In the genomic region with DNA sequence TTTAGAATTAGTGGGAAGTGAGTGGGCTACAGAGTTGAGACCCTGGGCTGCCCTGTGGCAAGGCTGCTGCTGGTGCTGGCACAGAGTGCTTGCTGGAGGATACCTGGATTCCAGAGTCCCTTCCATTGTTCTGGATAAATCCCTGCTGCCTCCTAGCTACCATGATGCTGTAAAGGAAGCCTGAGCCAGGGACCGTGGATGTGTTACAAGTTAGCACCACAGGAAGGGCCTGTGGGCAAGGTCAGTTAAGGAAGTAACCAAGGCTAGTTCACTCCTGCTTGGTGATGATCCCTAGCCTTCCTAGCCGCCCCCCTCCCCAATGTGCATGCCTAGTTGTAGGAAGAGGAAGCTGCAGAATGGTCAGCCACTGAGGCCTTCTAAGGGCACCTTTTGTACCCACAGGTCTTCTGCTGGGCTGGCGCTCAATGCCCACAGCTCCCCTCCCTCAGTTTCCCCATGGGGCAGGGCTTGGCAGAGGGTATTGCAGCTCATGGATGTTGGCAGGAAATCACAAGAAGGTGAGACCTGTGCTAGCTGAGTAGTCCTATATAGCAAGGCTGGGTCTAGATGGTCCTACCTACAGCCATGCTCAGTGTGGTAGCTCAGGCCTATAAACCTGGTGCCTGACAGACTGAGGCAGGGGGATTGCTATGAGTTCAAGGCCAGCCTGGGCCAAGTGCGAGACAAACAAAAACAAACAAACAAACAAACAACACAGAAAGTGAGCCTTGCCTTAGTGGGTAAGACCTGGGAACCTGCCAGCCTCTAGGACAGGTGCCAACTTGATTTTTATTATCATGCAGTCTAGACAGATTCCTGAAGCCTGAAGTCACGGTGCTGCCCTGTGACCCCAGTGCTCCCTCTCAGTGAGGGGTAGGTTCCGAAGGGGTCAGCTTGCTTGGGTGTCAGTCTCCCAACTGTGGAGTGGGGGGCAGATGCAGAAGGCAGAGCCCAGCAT, we compare ENCODE assay signal across 9 mouse cellular contexts. TPM values are rescaled to one million over a fixed set of nuclear protein-coding genes. Genes with fewer than 3 reads are reported as not detected.
A peak's percentile ranks its signal among the peaks of the same experiment; 100 is the strongest.
DNase-seq lines count a peak whose midpoint lies in the region; ATAC-seq and TF ChIP-seq lines count a peak whose summit lies in the region.
"Had no signal": no experiment of that assay in that cellular context is flagged by ENCODE, and none has a peak within 500 bp of the region (broad histone marks: within the 10 kb centered on the region; RNA-seq: fewer than 3 reads in every experiment).

No protein-coding gene starts in this region.

- peaks cover 78% of the 10 kb centered on the region for H3K4me1 ChIP-seq in kidney, embryonic 15.5 days
- H3K4me1 ChIP-seq in stomach, postnatal 0 days (replicated peaks; ENCODE audit: control insufficient read depth, insufficient read depth) = peaks cover 2% of the 10 kb centered on the region; the same call in 1 of the 2 replicates

- peak; percentile 17; the same call in 1 of the 2 replicates for TF ChIP-seq CTCF in stomach, postnatal 0 days (IDR thresholded peaks at IDR 0.05; ENCODE audit: low read depth)

- no peak overlapping the region for H3K4me3 ChIP-seq in kidney, embryonic 15.5 days (replicated peaks)
- H3K4me3 ChIP-seq in stomach, postnatal 0 days (ENCODE audit: low read depth, low read length) = no peak overlapping the region

- H3K9ac ChIP-seq in kidney, embryonic 15.5 days = no peak overlapping the region
- H3K9ac ChIP-seq in stomach, postnatal 0 days (ENCODE audit: low read length) = no peak overlapping the region; the same call in 1 of the 2 replicates

- no peak for ATAC-seq in kidney, embryonic 15.5 days (replicated peaks; ENCODE audit: low FRiP score)
- ATAC-seq in stomach, postnatal 0 days (ENCODE audit: low FRiP score, low TSS enrichment) = no peak

- H3K9me3 ChIP-seq in kidney, embryonic 15.5 days (replicated peaks) = no peaks in the 10 kb centered on the region
- H3K9me3 ChIP-seq in stomach, postnatal 0 days (ENCODE audit: control insufficient read depth, low read length) = no peaks in the 10 kb centered on the region

- TF ChIP-seq EP300 in stomach, postnatal 0 days (optimal IDR thresholded peaks at IDR 0.05) = no peak

- no peaks in the 10 kb centered on the region for H3K27me3 ChIP-seq in kidney, embryonic 15.5 days
- no peaks in the 10 kb centered on the region for H3K27me3 ChIP-seq in stomach, postnatal 0 days (ENCODE audit: control insufficient read depth, insufficient read depth, low read length)

- DNase-seq in adrenal gland, postnatal 14 days = peak; percentile 47
- no peak for DNase-seq in adrenal gland, adult 8-10 months
- DNase-seq in right cerebral cortex, postnatal 10 days (ENCODE audit: low spot score in 2 of 2) = peak; percentile 61
- DNase-seq in right cerebral cortex, postnatal 14 days = no peak
- DNase-seq in stomach, postnatal 0 days (ENCODE audit: low spot score) = no peak
- no peak for DNase-seq in spleen, adult 12 weeks (ENCODE audit: low spot score)
- DNase-seq in left cerebral cortex, adult 11 months (ENCODE audit: low spot score) = no peak

- H3K36me3 ChIP-seq in kidney, embryonic 15.5 days = no peaks in the 10 kb centered on the region
- no peaks in the 10 kb centered on the region for H3K36me3 ChIP-seq in stomach, postnatal 0 days (ENCODE audit: control insufficient read depth, insufficient read depth, low read length)

- 59% methylated on average over 6 of the region's 6 CpGs for WGBS in kidney, embryonic 15.5 days
- 60% methylated on average over 6 of the region's 6 CpGs for WGBS in stomach, postnatal 0 days

- 0 out of 2 replicates have a peak overlapping the region, but pooled peaks have one; percentile 74 for H3K27ac ChIP-seq in kidney, embryonic 15.5 days
- H3K27ac ChIP-seq in stomach, postnatal 0 days (replicated peaks) = peak overlapping the region; percentile 56; the same call in 1 of the 2 replicates

- no peak overlapping the region for H3K4me2 ChIP-seq in kidney, embryonic 15.5 days
- H3K4me2 ChIP-seq in stomach, postnatal 0 days (replicated peaks; ENCODE audit: low read depth) = no peak overlapping the region

RNA-seq across cellular contexts. Expression of gene Adgrg3, which starts 20.3 kb away (rescaled TPM):
- total RNA-seq in adrenal gland, postnatal 14 days (2021) = 4.0 and 4.2 TPM in 2 replicates
- total RNA-seq in adrenal gland, adult 8-10 months (2022) = 1 to 10 TPM; 2.2 to 4.1 (median 3.1) TPM
- 4.8 TPM in 2 replicates for polyA plus RNA-seq in kidney, embryonic 15.5 days (2015; fragmentation: Nextera tagmentation; extraction: Ambion mirVana)
- polyA plus RNA-seq in stomach, postnatal 0 days (2015; fragmentation: Nextera tagmentation; extraction: Ambion mirVana) = 0.61 and 0.92 TPM in 2 replicates

RNA-seq across cellular contexts. Expression of gene Adgrg1, which starts 22.6 kb away (rescaled TPM):
- 35.5 and 54.3 TPM in 2 replicates for total RNA-seq in adrenal gland, postnatal 14 days (2021)
- 10 to 100 TPM; 14.6 to 60.9 (median 38.3) TPM for total RNA-seq in adrenal gland, adult 8-10 months (2022)
- polyA plus RNA-seq in kidney, embryonic 15.5 days (2015; fragmentation: Nextera tagmentation; extraction: Ambion mirVana) = 41.7 and 44.8 TPM in 2 replicates
- 42.4 and 50.9 TPM in 2 replicates for polyA plus RNA-seq in stomach, postnatal 0 days (2015; fragmentation: Nextera tagmentation; extraction: Ambion mirVana)

RNA-seq across cellular contexts. Expression of gene Drc7, which starts 57.7 kb away (rescaled TPM):
- not detected in 2 replicates for total RNA-seq in adrenal gland, postnatal 14 days (2021)
- not detected for total RNA-seq in adrenal gland, adult 8-10 months (2022)
- polyA plus RNA-seq in kidney, embryonic 15.5 days (2015; fragmentation: Nextera tagmentation; extraction: Ambion mirVana) = not detected in 2 replicates
- 0.04 TPM in 1 of 2 replicates, not detected in the other for polyA plus RNA-seq in stomach, postnatal 0 days (2015; fragmentation: Nextera tagmentation; extraction: Ambion mirVana)
- polyA plus RNA-seq: intestine, embryonic 14.5 days had no signal

Comparison
In these comparisons a context has a peak if more than half of its experiments do, and no peak if none do; other contexts are left out.
1. DNase-seq: peak in adrenal gland, postnatal 14 days (single experiment) and right cerebral cortex, postnatal 10 days (2 of 2); none in adrenal gland, adult 8-10 months (single experiment), right cerebral cortex, postnatal 14 days (single experiment), stomach, postnatal 0 days (single experiment), spleen, adult 12 weeks (single experiment) and left cerebral cortex, adult 11 months (single experiment).